Mouse (Mus musculus) intestine, embryonic 15.5 days (tissue): ENCODE measurements at regions not wholly inside any gene's neighbourhood (a gene's known extent, or its start where the extent isn't known, plus 50 kb on each side); places are given as distances from the start of the nearest gene placed in this dataset.
"Not testable (repeated sequence)": the region's sequence is repeated elsewhere in the genome, so short reads cannot be mapped to it uniquely, and the experiment has no call there.

Source experiments
- ATAC-seq: fragments of 200-750 bp; cut with Nextera tagmentation; 2 replicates; pipeline ENCODE4 v1.8.0; 2017; ENCODE audit warnings: moderate TSS enrichment, moderate library complexity
- H3K27ac ChIP-seq: fragments of 300-500 bp; sonication (generic); 2 replicates; pipeline ENCODE4 v1.5.1; 2015; ENCODE audit warnings: mild to moderate bottlenecking, inconsistent platforms
- H3K27me3 ChIP-seq: fragments of 300-500 bp; sonication (generic); replicated peaks from 2 replicates; pipeline ENCODE4 v1.6.1; 2015; ENCODE audit warnings: inconsistent platforms
- H3K36me3 ChIP-seq: fragments of 300-500 bp; sonication (generic); 2 replicates; pipeline ENCODE4 v1.6.1; 2015; ENCODE audit warnings: inconsistent platforms
- H3K4me1 ChIP-seq: fragments of 300-500 bp; sonication (generic); replicated peaks from 2 replicates; pipeline ENCODE4 v1.6.1; 2015; ENCODE audit warnings: inconsistent platforms
- H3K4me2 ChIP-seq: fragments of 300-500 bp; sonication (generic); replicated peaks from 2 replicates; pipeline ENCODE4 v1.6.1; 2015; ENCODE audit warnings: mild to moderate bottlenecking, inconsistent platforms
- H3K4me3 ChIP-seq: fragments of 300-500 bp; sonication (generic); replicated peaks from 2 replicates; pipeline ENCODE4 v1.5.1; 2015; ENCODE audit warnings: inconsistent platforms
- H3K9ac ChIP-seq: fragments of 300-500 bp; sonication (generic); 2 replicates; pipeline ENCODE4 v1.6.1; 2015; ENCODE audit warnings: inconsistent platforms
- H3K9me3 ChIP-seq: fragments of 300-500 bp; sonication (generic); 2 replicates; pipeline ENCODE4 v1.6.1; 2016; ENCODE audit warnings: inconsistent platforms
- WGBS: fragments of 180-500 bp; shearing (Covaris S2); methylation state at CpG from one replicate; pipeline ENCODE4 v1.1.7; 2015; 5-methylcytosine and 5-hydroxymethylcytosine counted together

DNA sequence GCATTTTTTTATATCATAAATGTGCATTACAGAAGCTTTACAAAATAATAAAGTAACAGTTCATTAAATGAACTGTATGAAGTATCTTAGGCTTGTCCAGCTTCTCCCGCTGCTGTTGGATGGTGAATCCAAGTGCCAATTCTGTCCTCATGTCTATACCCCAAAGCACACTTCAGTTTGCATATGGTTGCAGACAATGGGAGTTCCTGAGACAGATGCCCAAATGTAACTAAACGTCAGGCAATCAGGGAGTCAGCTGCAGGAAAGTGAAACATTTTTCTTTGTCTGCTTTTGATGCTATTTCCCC is 859.4 kb upstream of the Mms22l start:
- no peaks in the 10 kb centered on the region for H3K9me3 ChIP-seq
- 52% methylated on average over 2 of the region's 2 CpGs for WGBS

DNA sequence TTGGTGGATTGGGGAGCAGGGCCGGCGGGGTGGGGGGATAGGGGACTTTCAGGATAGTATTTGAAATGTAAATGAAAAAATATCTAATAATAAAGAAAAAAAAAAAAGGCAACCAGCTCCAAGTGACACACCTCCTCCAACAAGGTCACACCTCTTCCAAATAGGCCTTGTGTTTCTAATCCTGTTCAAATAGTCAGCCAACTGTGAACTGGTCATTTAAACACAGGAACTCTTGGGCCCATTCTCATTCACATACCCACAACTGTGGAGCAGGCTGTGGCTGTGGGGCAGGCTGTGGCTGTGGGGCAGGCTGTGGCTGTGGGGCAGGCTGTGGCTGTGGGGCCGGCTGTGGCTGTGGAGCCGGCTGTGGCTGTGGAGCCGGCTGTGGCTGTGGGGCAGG is 839.6 kb upstream of the Mms22l start:
- not testable (repeated sequence) for H3K27ac ChIP-seq, ATAC-seq
- WGBS: 87% methylated on average over 5 of the region's 5 CpGs

More for the DNA sequence above, 859.4 kb upstream of the Mms22l start:
- H3K4me1 ChIP-seq: no peaks in the 10 kb centered on the region
- H3K27me3 ChIP-seq: no peaks in the 10 kb centered on the region
- H3K9ac ChIP-seq: no peak overlapping the region
- H3K4me2 ChIP-seq: no peak overlapping the region
- H3K27ac ChIP-seq: no peak overlapping the region
- H3K36me3 ChIP-seq: no peaks in the 10 kb centered on the region
- H3K4me3 ChIP-seq: no peak overlapping the region
- ATAC-seq: no peak

DNA sequence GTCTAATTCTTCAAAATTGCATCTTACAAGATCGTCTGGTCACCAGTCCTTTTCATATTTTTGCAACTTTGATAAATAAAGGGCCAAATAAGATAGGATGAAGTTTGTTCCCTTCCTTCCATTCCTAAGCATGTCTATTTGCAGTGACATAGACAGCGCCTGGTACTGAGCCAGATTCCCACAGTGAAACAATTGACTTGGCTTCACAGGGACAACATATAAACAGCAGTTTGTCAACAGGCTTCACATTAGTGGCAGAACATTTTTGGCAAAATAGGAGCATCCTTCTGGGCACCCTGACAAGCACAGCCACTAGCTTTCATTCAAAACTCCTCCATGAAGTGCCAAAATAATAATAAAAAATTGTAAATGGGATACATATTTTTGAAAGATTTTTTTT is 827.4 kb upstream of the Mms22l start:
- no peaks in the 10 kb centered on the region for H3K4me1 ChIP-seq
- H3K4me2 ChIP-seq: no peak overlapping the region
- no peak for ATAC-seq
- WGBS: 84% methylated on average over 2 of the region's 2 CpGs
- H3K36me3 ChIP-seq: no peaks in the 10 kb centered on the region
- H3K4me3 ChIP-seq: no peak overlapping the region
- no peak overlapping the region for H3K27ac ChIP-seq
- no peak overlapping the region for H3K9ac ChIP-seq
- no peaks in the 10 kb centered on the region for H3K9me3 ChIP-seq
- H3K27me3 ChIP-seq: no peaks in the 10 kb centered on the region

More for the DNA sequence above, 839.6 kb upstream of the Mms22l start:
- not testable (repeated sequence) for H3K4me3 ChIP-seq, H3K9me3 ChIP-seq, H3K36me3 ChIP-seq, H3K4me1 ChIP-seq, H3K9ac ChIP-seq, H3K27me3 ChIP-seq, H3K4me2 ChIP-seq

DNA sequence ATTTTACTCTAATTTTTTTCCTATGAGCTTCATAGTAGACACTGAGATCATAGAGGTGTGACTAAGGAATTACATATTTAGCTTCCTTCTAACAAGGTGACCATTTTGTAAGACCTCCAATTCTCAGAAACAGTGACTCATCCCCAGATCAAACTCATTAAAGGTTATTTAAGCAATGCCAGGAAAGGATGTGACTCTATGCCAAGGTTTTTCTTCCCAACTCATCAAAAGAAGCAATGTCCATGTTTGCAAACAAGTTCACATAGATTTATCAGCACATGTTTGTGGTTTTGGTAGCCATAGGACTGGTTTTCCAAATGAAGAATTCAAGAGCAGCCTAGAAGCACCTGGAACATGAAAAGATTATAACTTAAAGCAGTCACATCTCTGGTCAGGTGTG is 792.6 kb upstream of the Mms22l start:
- no peaks in the 10 kb centered on the region for H3K27me3 ChIP-seq
- H3K9ac ChIP-seq: no peak overlapping the region
- H3K4me1 ChIP-seq: no peaks in the 10 kb centered on the region
- no peak overlapping the region for H3K27ac ChIP-seq
- no peaks in the 10 kb centered on the region for H3K36me3 ChIP-seq
- H3K4me2 ChIP-seq: no peak overlapping the region
- no peak for ATAC-seq
- H3K9me3 ChIP-seq: no peaks in the 10 kb centered on the region
- no peak overlapping the region for H3K4me3 ChIP-seq

DNA sequence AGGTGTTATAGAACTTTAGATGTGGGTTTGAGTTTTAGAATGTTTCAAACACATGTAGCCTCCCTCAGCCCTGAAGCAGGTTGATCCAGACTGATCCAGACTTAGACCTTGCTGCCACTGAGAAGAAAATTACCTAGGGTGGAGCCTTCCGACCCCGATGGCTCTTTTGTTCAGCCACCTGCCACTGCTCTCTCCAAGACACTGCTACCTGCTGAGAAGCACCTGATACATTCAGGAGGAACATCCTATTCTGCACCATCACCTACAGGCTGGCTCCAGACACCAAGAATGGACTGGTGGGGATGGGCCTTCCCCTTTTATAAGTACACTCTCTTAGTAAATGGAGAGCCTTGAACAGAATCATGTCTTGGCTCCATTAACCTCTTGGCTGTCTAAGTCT is 785.5 kb upstream of the Mms22l start:
- H3K9ac ChIP-seq: no peak overlapping the region
- no peak overlapping the region for H3K27ac ChIP-seq
- no peak overlapping the region for H3K4me2 ChIP-seq
- H3K4me1 ChIP-seq: no peaks in the 10 kb centered on the region
- no peaks in the 10 kb centered on the region for H3K27me3 ChIP-seq
- no peaks in the 10 kb centered on the region for H3K36me3 ChIP-seq
- no peak for ATAC-seq
- WGBS: 90% methylated on average over 2 of the region's 2 CpGs
- no peak overlapping the region for H3K4me3 ChIP-seq
- no peaks in the 10 kb centered on the region for H3K9me3 ChIP-seq

DNA sequence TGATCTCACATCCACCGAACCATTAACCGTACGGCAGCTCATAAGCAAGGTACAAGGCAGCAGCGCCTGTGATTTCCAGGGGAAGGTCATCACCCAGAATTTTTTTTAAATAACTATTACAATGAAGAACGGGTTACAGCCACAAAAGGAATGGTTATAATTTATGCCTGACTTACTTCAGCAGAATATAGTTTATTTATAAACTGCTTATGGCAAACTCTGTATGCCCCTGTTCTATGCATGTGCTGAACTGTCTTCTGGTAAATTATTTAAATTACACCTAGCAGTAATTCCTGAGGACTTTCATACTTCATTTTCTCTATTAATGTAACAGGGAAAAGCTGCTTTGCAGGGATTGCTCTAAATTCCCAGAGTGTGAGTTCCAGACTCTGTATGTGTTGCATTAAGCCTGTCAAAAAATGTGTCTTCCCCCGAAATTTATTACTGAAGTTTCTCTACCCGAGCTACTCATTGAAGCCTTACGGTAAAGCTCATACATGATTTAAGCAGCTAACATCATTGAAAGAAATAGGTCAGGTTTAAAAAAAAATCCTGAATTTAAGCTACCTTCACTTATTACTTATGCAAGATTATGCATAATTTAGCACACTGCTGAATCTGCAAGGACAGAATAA is 782.4 kb upstream of the Mms22l start:
- H3K27ac ChIP-seq: no peak overlapping the region
- no peaks in the 10 kb centered on the region for H3K4me1 ChIP-seq
- no peaks in the 10 kb centered on the region for H3K27me3 ChIP-seq
- no peak overlapping the region for H3K4me2 ChIP-seq
- H3K9me3 ChIP-seq: no peaks in the 10 kb centered on the region
- no peak overlapping the region for H3K9ac ChIP-seq
- H3K36me3 ChIP-seq: no peaks in the 10 kb centered on the region
- ATAC-seq: no peak
- 67% methylated on average over 8 of the region's 8 CpGs for WGBS
- H3K4me3 ChIP-seq: no peak overlapping the region

DNA sequence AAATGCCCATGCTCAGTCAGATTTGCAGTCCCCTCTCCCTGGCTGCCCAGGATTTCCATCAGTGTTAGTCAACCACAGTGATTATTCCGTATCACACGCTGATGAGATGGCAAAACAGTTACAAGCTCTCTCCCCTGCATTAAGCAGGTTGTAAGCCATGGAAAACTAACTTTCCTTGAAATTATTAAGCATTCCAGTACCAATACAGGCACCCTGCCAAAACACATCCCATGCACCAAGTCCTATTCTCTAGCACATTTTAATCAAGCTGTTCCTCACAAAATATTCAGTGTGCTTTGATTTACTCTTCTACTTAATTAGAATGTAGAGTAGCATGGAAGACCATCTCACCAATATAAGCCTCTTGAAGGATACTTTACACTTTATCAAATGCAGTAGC is 768.4 kb upstream of the Mms22l start:
- no peaks in the 10 kb centered on the region for H3K9me3 ChIP-seq
- H3K4me1 ChIP-seq: no peaks in the 10 kb centered on the region
- H3K4me3 ChIP-seq: no peak overlapping the region
- no peak overlapping the region for H3K9ac ChIP-seq
- H3K4me2 ChIP-seq: no peak overlapping the region
- ATAC-seq: no peak
- no peaks in the 10 kb centered on the region for H3K36me3 ChIP-seq
- no peaks in the 10 kb centered on the region for H3K27me3 ChIP-seq
- no peak overlapping the region for H3K27ac ChIP-seq
- 73% methylated on average over 2 of the region's 2 CpGs for WGBS

DNA sequence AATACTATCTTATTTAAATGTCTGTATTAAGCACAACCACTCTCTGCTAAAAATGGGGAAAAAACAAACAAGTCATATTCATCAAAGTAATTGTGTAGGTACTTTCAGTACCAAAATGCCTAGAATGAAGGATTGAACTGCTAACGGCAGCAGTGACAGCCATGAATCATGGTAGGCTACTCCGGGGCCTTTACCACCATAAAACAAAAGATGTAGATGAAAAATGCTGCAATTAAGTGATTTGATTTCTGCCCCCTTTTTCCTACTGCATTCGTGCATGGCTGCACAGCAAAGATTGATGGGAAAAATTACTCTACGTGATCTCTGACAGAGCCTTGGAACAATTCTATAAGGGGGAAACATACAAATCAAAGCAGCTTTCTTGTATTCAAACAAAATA is 763.8 kb upstream of the Mms22l start:
- ATAC-seq: no peak
- H3K9me3 ChIP-seq: no peaks in the 10 kb centered on the region
- no peaks in the 10 kb centered on the region for H3K36me3 ChIP-seq
- H3K27me3 ChIP-seq: no peaks in the 10 kb centered on the region
- H3K27ac ChIP-seq: no peak overlapping the region
- no peak overlapping the region for H3K9ac ChIP-seq
- H3K4me1 ChIP-seq: no peaks in the 10 kb centered on the region
- H3K4me2 ChIP-seq: no peak overlapping the region
- 55% methylated on average over 4 of the region's 4 CpGs for WGBS
- no peak overlapping the region for H3K4me3 ChIP-seq

DNA sequence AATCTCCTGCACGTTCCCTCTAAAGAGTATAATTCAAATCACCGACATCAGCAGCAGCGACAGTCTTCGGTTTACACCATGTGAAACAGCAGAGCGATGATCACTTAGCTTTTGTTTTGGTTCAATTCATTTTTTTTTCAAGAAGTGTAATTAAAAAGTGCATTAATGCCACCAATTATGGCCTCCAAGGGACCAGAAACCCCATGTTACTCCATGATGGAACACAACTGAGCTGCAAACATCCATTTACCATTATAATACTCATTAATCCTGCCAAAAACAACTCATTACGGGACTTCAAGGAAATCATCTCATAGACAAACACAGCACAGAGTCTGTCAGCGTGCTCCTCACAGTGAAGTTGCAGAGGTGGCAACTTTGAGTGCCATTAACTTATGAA is 752.2 kb upstream of the Mms22l start:
- Histone ChIP-seq H3K9me3 (no peaks in the 10 kb centered on the region), H3K36me3 (no peaks in the 10 kb centered on the region), H3K27ac (no peak overlapping the region), H3K4me2 (no peak overlapping the region), H3K4me3 (no peak overlapping the region), H3K27me3 (no peaks in the 10 kb centered on the region), H3K9ac (no peak overlapping the region), H3K4me1 (no peaks in the 10 kb centered on the region)
- 67% methylated on average over 7 of the region's 7 CpGs for WGBS
- ATAC-seq: no peak

DNA sequence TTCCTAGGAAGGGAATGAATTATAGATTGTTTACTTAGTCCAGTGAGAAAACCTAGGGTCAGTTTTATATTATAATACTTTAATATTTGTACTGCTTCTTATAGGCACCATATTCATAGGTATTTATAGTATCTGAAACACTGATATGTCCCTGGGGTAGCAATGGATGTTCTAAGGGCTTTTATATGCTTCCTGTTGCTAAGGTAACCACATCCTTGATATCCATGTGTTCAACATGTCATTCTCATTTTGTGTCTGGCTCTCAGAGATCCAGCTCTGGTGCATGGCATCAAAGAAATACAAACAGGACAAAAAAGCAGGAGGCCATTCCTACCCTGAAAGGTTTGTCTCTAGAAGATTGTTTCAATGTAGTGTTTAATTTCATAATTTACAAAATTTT is 738.2 kb upstream of the Mms22l start:
- Histone ChIP-seq H3K9me3 (no peaks in the 10 kb centered on the region), H3K36me3 (no peaks in the 10 kb centered on the region), H3K27ac (no peak overlapping the region), H3K4me2 (no peak overlapping the region), H3K4me1 (no peaks in the 10 kb centered on the region), H3K9ac (no peak overlapping the region), H3K27me3 (no peaks in the 10 kb centered on the region), H3K4me3 (no peak overlapping the region)
- no peak for ATAC-seq

DNA sequence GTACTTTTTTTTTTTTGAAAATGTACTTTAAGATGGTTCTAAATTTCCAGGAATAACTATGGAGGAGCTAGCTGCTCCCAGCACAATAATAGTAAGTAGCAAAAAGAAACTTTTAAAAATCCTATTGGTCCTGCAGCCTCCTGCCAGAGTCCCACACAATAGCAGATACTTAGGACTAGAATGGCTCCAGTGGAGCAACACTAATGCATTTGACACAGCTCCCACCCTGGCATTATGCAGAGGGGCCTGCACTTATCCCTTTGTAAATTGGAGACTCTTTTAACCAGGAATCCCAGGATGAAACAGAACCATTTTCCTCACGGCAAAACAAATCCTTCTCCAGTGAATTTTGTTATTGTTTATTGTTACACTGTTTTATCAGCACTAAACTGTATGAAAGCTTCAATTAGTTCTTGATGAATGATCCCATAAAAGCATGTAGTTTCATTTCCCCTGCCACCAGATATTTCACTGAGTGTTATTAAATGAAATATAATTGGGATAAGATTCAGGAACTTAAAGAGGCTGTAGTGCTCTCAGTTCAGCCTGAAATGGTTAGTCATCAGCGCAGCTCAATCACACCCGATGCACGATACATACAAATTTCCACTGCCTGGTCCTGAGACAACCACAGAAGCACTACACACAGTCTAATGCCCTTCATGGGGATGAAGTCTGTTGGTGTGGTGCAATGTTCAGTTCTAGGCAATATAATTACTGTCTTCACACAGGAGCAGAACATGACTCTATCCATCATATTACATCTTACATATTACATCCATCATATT is 708.6 kb upstream of the Mms22l start:
- H3K4me2 ChIP-seq: no peak overlapping the region
- H3K27ac ChIP-seq: no peak overlapping the region
- whole genome bisulfite sequencing: 74% methylated on average over 4 of the region's 4 CpGs

DNA sequence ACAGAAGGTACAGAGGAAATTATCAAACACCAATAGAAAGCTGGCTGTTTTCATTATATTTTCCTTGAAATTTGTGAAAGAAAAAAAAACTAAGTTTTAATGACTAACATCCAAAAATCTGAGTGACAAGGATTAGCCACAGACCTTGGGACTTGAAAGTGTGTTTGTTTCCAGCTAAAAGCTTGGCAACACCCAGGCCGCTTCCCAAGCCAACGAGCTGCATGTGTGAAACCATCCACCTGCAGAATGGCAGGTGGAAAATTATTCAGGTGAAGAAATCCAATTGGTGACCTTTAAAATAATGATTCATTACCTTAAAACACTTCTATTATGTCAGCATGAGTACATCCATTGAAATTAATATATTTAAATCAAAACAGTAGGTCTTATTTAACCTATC is 672.7 kb upstream of the Mms22l start:
- Histone ChIP-seq H3K9ac (no peak overlapping the region), H3K27ac (no peak overlapping the region), H3K27me3 (no peaks in the 10 kb centered on the region), H3K36me3 (no peaks in the 10 kb centered on the region), H3K4me1 (no peaks in the 10 kb centered on the region), H3K4me2 (no peak overlapping the region), H3K9me3 (no peaks in the 10 kb centered on the region), H3K4me3 (no peak overlapping the region)
- no peak for ATAC-seq
- 72% methylated on average over 2 of the region's 2 CpGs for WGBS

More for the DNA sequence above, 708.6 kb upstream of the Mms22l start:
- H3K27me3 ChIP-seq: no peaks in the 10 kb centered on the region
- no peak overlapping the region for H3K9ac ChIP-seq
- no peak for ATAC-seq
- H3K4me1 ChIP-seq: no peaks in the 10 kb centered on the region
- H3K9me3 ChIP-seq: no peaks in the 10 kb centered on the region
- H3K36me3 ChIP-seq: no peaks in the 10 kb centered on the region
- no peak overlapping the region for H3K4me3 ChIP-seq

DNA sequence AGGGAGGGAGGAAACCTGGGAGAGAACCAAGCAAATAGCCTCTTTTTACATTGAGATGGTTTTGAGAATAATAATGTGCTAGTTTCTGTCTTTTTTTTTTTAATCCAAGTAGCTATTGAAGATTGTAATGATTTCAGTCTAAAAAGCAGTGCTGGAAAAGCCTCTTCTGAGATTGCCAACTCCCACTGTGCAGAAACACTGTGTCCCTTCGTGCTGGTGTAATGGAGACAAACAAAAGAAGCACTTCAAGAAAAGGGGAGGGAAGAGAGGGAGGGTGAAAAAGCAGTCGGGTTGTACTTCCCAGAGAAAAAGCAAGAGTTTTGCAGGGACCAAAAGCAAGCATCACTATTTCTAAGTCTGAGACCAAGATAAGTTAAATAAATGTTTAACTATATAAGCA is 669.4 kb upstream of the Mms22l start:
- H3K9me3 ChIP-seq: no peaks in the 10 kb centered on the region
- no peaks in the 10 kb centered on the region for H3K36me3 ChIP-seq
- H3K27ac ChIP-seq: no peak overlapping the region
- no peak overlapping the region for H3K4me2 ChIP-seq
- no peaks in the 10 kb centered on the region for H3K4me1 ChIP-seq
- ATAC-seq: no peak
- H3K27me3 ChIP-seq: no peaks in the 10 kb centered on the region
- no peak overlapping the region for H3K9ac ChIP-seq
- H3K4me3 ChIP-seq: no peak overlapping the region
- 5% methylated on average over 2 of the region's 2 CpGs for WGBS
